Mouse (Mus musculus): ENCODE measurements around the gene Txndc8. TPM values are rescaled to one million over a fixed set of nuclear protein-coding genes. Genes with fewer than 3 reads are reported as not detected.

Txndc8 gene
- polyA plus RNA-seq, 1 experiment from 2014 or later: not detected

DNA sequence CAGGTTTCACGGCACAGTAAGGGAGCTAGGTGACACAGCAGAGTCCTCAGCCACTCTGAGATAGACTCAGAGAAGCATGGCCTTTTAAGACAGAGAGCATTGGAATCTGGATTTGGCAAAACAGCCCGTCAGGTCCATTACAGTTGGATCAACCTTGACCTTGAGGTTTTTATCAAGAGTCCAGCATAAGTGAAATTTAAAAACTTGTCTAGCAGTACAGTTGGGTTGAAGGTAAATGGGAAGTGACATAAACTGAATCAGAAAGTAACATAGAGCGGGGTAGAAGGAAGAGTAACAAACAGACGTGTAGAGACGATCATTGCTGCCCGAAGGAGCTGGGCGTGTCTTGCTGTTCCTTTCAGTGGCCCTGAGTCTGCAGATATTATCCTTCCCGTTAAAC lies 49.9 kb downstream of the Txndc8 start:
- H3K27me3 ChIP-seq (replicated peaks; ENCODE audit: control insufficient read depth, insufficient read depth, low read length): no peaks in the 10 kb centered on the region
- H3K4me3 ChIP-seq (ENCODE audit: low read length): no peak overlapping the region
- peaks cover 21% of the 10 kb centered on the region for H3K4me1 ChIP-seq (ENCODE audit: control insufficient read depth, insufficient read depth, low read depth, low read length)
- 92% methylated on average over 8 of the region's 8 CpGs for WGBS
- no peak overlapping the region for H3K27ac ChIP-seq (ENCODE audit: low read depth, low read length)
- H3K9ac ChIP-seq (ENCODE audit: low read depth, low read length): no peak overlapping the region
- no peaks in the 10 kb centered on the region for H3K9me3 ChIP-seq (ENCODE audit: control insufficient read depth, low read length)
- no peak overlapping the region for H3K4me2 ChIP-seq (ENCODE audit: low read length)
- no peak for ATAC-seq
- no peaks in the 10 kb centered on the region for H3K36me3 ChIP-seq (ENCODE audit: control insufficient read depth, insufficient read depth, low read length)

DNA sequence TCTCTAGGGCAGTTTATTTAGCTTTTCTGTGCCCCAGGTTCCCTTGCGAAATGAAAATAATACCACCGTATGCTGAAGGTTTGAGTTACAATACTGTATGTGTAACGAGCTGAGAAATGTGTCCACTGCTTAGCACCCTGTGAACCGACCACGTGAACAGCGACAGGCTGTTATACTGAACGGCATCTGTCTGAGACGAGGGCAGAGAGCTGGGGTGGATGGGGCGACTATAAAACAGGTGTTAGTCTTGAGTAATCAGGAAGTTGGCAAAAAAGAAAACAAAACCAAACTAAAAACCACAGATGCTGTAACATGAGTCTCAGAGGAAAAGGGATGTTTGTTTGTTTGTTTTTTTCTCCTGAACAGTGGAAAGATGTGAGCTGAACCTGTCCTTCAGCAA lies 50.8 kb downstream of the Txndc8 start:
- Histone ChIP-seq H3K27me3 (replicated peaks; ENCODE audit: control insufficient read depth, insufficient read depth, low read length) (no peaks in the 10 kb centered on the region), H3K27ac (ENCODE audit: low read depth, low read length) (no peak overlapping the region), H3K4me1 (ENCODE audit: control insufficient read depth, insufficient read depth, low read depth, low read length) (peaks cover 26% of the 10 kb centered on the region), H3K4me3 (ENCODE audit: low read length) (no peak overlapping the region), H3K9ac (ENCODE audit: low read depth, low read length) (no peak overlapping the region), H3K36me3 (ENCODE audit: control insufficient read depth, insufficient read depth, low read length) (no peaks in the 10 kb centered on the region), H3K4me2 (ENCODE audit: low read length) (no peak overlapping the region), H3K9me3 (ENCODE audit: control insufficient read depth, low read length) (no peaks in the 10 kb centered on the region)
- 72% methylated on average over 9 of the region's 9 CpGs for WGBS
- ATAC-seq: no peak

DNA sequence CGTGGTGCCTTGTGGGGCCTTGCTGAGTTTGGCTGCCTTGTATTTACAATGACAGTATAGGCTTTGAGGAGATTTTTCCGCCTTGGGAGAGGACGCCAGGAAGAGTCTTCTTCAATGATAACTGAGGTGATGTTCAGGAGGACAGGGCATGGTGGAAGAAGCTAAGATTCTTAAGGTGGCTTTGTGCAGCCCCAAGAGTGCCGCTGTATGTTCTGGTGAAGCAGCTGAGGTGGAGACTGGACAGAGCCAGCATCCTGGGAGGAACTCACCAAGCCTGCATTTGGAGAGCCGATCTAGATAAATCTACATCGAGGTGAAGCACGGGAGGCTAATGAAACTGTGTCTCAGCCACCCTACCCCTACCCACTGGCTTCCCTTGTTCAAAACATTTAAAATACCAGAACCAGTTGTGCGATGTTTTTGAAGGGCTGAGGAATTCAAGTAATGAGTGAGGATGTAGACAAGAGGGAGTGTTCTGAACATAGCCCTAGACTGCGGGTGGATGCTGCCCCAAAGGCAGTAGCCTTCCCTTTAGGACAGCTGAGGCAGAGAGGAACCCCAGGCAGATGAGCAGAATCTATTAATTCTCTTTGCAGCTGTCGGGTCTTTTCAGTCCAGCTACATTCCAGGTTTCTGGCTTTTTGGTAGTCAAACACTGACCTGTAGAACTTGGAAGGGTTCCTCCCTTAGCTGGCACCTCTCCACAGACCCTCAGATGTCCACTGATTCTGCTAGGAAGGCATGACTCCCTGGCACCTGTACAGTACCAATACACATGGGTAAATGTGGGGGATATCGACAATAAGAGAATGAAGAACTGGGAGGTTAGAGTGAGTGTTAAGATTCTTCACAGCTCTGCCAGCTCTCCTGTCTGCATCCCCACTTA lies 51.5 kb downstream of the Txndc8 start:
- peak overlapping the region; percentile 93; the same call in 1 of the 2 replicates for H3K27ac ChIP-seq (ENCODE audit: low read depth, low read length)
- WGBS: 53% methylated on average over 11 of the region's 11 CpGs
- peak overlapping the region; percentile 88 for H3K9ac ChIP-seq (ENCODE audit: low read depth, low read length)

DNA sequence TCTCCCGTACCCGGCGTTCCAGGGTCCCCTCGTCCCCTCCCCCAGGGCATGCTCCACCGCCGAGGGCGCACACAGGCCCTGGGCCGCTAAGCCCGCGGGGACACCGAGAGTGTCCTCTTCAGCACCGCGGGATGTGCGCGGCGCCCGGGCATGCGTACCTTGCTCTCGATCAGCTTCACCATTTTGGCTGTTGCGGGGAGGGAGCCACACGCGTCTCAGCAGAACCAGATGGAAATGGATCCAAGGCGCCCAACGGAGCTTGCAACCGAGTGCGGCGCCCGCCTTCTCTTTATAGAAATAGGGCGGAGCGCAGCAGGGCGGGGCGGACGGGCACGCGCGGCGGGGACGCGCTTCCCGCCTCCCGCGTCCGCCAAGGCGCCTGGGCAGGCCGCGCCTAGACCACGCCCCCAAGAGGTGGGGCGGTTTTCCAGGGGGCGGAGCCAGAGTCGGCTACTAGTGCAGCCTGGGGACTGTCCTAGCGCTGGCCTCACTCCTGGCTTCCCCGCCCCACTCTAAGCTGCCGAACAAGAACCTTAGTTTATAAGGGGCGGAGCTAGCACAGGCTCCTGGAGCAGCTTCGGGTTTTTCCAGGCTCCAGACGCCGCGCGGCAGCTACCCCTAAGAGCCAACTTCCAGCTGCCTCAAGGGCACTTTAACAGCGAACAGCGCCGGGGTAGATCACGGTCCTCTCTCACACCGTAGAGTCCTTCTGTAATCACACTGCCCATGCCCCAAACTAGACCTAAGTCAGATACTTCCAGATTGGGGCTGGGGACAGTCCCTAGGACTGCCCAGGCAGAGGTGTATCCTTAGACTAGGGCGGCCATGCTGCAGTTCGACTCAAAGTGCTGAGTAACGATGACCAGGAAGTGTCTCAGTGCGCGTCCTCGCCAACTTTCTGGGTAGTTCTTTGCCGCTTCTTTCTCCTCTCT lies 52.6 kb downstream of the Txndc8 start, which contains the start of gene Txn1:
Gene Txn1 (minus strand): TSS at position 383 of the 932 bp plus-strand sequence.
- Histone ChIP-seq H3K4me1 (ENCODE audit: control insufficient read depth, insufficient read depth, low read depth, low read length) (peaks cover 26% of the 10 kb centered on the region), H3K27ac (ENCODE audit: low read depth, low read length) (peak within 1 kb of the TSS; percentile 93), H3K9ac (ENCODE audit: low read depth, low read length) (peak within 1 kb of the TSS; percentile 88), H3K9me3 (ENCODE audit: control insufficient read depth, low read length) (no peaks in the 10 kb centered on the region), H3K27me3 (replicated peaks; ENCODE audit: control insufficient read depth, insufficient read depth, low read length) (no peaks in the 10 kb centered on the region), H3K4me3 (ENCODE audit: low read length) (peak within 1 kb of the TSS; percentile 80), H3K36me3 (ENCODE audit: control insufficient read depth, insufficient read depth, low read length) (peaks cover 5% of the 10 kb centered on the region), H3K4me2 (ENCODE audit: low read length) (peak within 1 kb of the TSS; percentile 93)
- WGBS: under 1% methylated on average over 65 of the region's 71 CpGs
- peak; percentile 97 for ATAC-seq

More for the DNA sequence above, 51.5 kb downstream of the Txndc8 start:
- H3K4me3 ChIP-seq (ENCODE audit: low read length): peak overlapping the region; percentile 80
- H3K4me2 ChIP-seq (ENCODE audit: low read length): peak overlapping the region; percentile 93
- H3K9me3 ChIP-seq (ENCODE audit: control insufficient read depth, low read length): no peaks in the 10 kb centered on the region
- H3K27me3 ChIP-seq (replicated peaks; ENCODE audit: control insufficient read depth, insufficient read depth, low read length): no peaks in the 10 kb centered on the region
- H3K36me3 ChIP-seq (ENCODE audit: control insufficient read depth, insufficient read depth, low read length): no peaks in the 10 kb centered on the region
- ATAC-seq: no peak
- peaks cover 26% of the 10 kb centered on the region for H3K4me1 ChIP-seq (ENCODE audit: control insufficient read depth, insufficient read depth, low read depth, low read length)

DNA sequence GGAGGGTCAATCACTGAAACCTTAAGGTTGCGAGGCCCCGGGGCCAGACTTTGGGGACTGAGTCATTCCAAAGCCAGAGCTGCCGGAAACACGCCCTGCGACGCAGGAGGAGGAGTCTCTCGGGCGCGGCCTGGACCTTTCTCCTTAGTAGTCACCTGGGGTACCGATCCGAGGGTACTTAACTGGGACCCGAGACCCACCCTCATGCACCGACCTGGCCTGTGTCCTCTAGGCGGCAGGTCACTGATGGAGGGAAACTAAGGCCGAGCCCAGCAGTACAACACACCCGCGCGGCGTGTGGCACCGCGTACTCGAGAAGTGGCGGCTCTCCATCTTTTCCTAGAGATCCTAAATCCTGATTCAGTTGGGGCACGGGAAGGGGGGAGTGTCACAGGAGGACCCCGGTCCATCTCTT lies 53.4 kb downstream of the Txndc8 start:
- ATAC-seq: peak; percentile 46

DNA sequence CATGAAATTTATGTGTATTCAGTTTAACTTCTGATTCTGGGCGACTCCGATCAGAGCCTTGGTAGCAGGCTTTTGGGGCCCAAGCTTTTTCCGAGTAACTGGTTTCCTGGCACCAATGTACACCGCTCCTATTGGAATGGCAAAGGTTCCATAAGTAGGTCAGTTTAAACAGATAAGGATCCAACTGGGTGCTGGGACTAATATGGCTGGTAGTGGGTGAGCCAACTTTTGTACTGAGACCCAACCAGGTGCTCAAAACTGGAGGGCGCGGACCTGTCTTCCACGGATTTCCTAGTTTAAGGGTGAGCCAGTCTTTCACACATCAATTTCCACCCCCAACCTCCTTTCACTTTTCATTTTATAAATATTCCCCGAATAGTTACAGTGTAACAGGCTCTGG lies 53.9 kb downstream of the Txndc8 start:
- 72% methylated on average over 8 of the region's 8 CpGs for WGBS
- H3K4me1 ChIP-seq (ENCODE audit: control insufficient read depth, insufficient read depth, low read depth, low read length): peaks cover 26% of the 10 kb centered on the region
- peaks cover 15% of the 10 kb centered on the region for H3K36me3 ChIP-seq (ENCODE audit: control insufficient read depth, insufficient read depth, low read length)
- H3K9ac ChIP-seq (ENCODE audit: low read depth, low read length): peak overlapping the region; percentile 88
- H3K9me3 ChIP-seq (ENCODE audit: control insufficient read depth, low read length): no peaks in the 10 kb centered on the region
- no peak overlapping the region; the same call in 1 of the 2 replicates for H3K27ac ChIP-seq (ENCODE audit: low read depth, low read length)
- peak overlapping the region; percentile 80 for H3K4me3 ChIP-seq (ENCODE audit: low read length)
- ATAC-seq: no peak
- no peaks in the 10 kb centered on the region for H3K27me3 ChIP-seq (replicated peaks; ENCODE audit: control insufficient read depth, insufficient read depth, low read length)
- peak overlapping the region; percentile 93 for H3K4me2 ChIP-seq (ENCODE audit: low read length)

More for the DNA sequence above, 53.4 kb downstream of the Txndc8 start:
- H3K4me2 ChIP-seq (ENCODE audit: low read length): peak overlapping the region; percentile 93
- H3K27ac ChIP-seq (ENCODE audit: low read depth, low read length): peak overlapping the region; percentile 93
- WGBS: 0% methylated on average over 25 of the region's 25 CpGs
- peaks cover 26% of the 10 kb centered on the region for H3K4me1 ChIP-seq (ENCODE audit: control insufficient read depth, insufficient read depth, low read depth, low read length)
- no peaks in the 10 kb centered on the region for H3K9me3 ChIP-seq (ENCODE audit: control insufficient read depth, low read length)
- H3K36me3 ChIP-seq (ENCODE audit: control insufficient read depth, insufficient read depth, low read length): peaks cover 12% of the 10 kb centered on the region
- peak overlapping the region; percentile 88 for H3K9ac ChIP-seq (ENCODE audit: low read depth, low read length)
- H3K4me3 ChIP-seq (ENCODE audit: low read length): peak overlapping the region; percentile 80
- no peaks in the 10 kb centered on the region for H3K27me3 ChIP-seq (replicated peaks; ENCODE audit: control insufficient read depth, insufficient read depth, low read length)

DNA sequence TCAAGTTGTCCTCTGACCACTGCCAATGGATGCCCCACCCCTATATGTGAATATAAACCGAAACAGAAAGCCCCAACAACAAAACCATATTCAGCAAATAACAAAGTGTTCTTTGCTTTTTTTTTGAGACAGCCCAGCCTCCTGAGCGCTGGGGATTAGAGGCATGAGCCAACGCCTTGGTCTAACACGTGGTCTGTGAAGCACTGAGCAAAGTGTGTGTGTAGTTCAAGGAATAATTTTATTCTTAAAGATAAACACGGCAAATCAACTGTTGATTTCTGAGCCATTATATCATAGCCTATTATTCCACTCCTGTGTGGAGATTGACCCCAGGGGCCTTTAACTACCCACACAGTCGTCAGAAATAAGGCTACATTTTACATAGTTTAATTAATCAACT lies 54.3 kb downstream of the Txndc8 start:
- WGBS: 79% methylated on average over 6 of the region's 6 CpGs
- peaks cover 17% of the 10 kb centered on the region for H3K36me3 ChIP-seq (ENCODE audit: control insufficient read depth, insufficient read depth, low read length)
- ATAC-seq: no peak
- H3K9ac ChIP-seq (ENCODE audit: low read depth, low read length): no peak overlapping the region
- no peak overlapping the region for H3K4me3 ChIP-seq (ENCODE audit: low read length)
- peaks cover 26% of the 10 kb centered on the region for H3K4me1 ChIP-seq (ENCODE audit: control insufficient read depth, insufficient read depth, low read depth, low read length)
- no peaks in the 10 kb centered on the region for H3K27me3 ChIP-seq (replicated peaks; ENCODE audit: control insufficient read depth, insufficient read depth, low read length)
- peak overlapping the region; percentile 93 for H3K4me2 ChIP-seq (ENCODE audit: low read length)
- H3K27ac ChIP-seq (ENCODE audit: low read depth, low read length): no peak overlapping the region
- no peaks in the 10 kb centered on the region for H3K9me3 ChIP-seq (ENCODE audit: control insufficient read depth, low read length)

DNA sequence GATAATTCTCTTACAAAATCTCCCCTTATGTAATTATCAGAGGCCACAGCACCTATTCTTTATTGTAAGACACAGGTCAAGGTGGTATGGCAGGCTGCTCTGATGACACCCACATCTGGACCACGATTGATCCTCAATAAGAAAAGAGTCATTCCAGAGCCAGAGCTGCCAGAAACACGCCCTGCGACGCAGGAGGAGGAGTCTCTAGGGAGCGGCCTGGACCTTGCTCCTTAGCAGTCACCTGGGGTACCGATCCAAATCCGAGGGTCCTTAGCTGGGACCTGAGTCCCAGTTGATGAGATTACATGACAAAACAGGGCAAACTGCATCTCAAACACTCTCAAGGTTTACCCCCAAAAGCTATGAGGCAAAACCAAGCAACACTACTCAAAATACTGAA lies 55.1 kb downstream of the Txndc8 start:
- H3K4me2 ChIP-seq (ENCODE audit: low read length): no peak overlapping the region

DNA sequence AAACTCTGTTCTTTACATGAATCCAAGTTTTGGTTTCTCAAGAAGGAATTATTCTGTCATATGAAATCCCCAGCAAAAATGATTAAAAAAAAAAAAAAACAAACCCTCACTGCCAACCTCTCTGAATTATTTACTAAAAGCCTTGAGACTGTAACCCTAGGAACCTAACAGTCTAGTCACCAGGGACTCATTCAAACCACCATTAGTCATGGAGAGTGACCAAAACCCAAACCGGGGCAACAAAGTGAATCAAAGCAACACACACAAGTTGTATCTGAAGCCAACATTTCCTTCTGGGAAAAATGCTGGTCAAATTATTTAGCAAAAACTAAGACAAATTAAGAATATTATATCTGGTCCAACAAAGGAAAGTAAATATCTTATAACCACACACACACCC lies 56.0 kb downstream of the Txndc8 start:
- no peak overlapping the region for H3K9ac ChIP-seq (ENCODE audit: low read depth, low read length)
- H3K27ac ChIP-seq (ENCODE audit: low read depth, low read length): no peak overlapping the region
- H3K4me2 ChIP-seq (ENCODE audit: low read length): no peak overlapping the region
- H3K9me3 ChIP-seq (ENCODE audit: control insufficient read depth, low read length): no peaks in the 10 kb centered on the region
- ATAC-seq: no peak
- peaks cover 26% of the 10 kb centered on the region for H3K4me1 ChIP-seq (ENCODE audit: control insufficient read depth, insufficient read depth, low read depth, low read length)
- H3K27me3 ChIP-seq (replicated peaks; ENCODE audit: control insufficient read depth, insufficient read depth, low read length): no peaks in the 10 kb centered on the region
- peaks cover 24% of the 10 kb centered on the region for H3K36me3 ChIP-seq (ENCODE audit: control insufficient read depth, insufficient read depth, low read length)
- no peak overlapping the region for H3K4me3 ChIP-seq (ENCODE audit: low read length)
- WGBS: 72% methylated on average over 1 of the region's 1 CpGs

More for the DNA sequence above, 55.1 kb downstream of the Txndc8 start:
- Histone ChIP-seq H3K9me3 (ENCODE audit: control insufficient read depth, low read length) (no peaks in the 10 kb centered on the region), H3K27me3 (replicated peaks; ENCODE audit: control insufficient read depth, insufficient read depth, low read length) (no peaks in the 10 kb centered on the region), H3K9ac (ENCODE audit: low read depth, low read length) (no peak overlapping the region), H3K4me1 (ENCODE audit: control insufficient read depth, insufficient read depth, low read depth, low read length) (peaks cover 26% of the 10 kb centered on the region), H3K27ac (ENCODE audit: low read depth, low read length) (no peak overlapping the region), H3K4me3 (ENCODE audit: low read length) (no peak overlapping the region), H3K36me3 (ENCODE audit: control insufficient read depth, insufficient read depth, low read length) (peaks cover 20% of the 10 kb centered on the region)
- 87% methylated on average over 7 of the region's 7 CpGs for WGBS
- no peak for ATAC-seq

Data from hindbrain, embryonic 16.5 days (tissue).